Mouse (Mus musculus) kidney, adult 11 months (tissue): ENCODE results near the gene Psmb3.
A peak's percentile ranks its signal among the peaks of the same experiment; 100 is the strongest.
"Not testable (repeated sequence)": the region's sequence is repeated elsewhere in the genome, so short reads cannot be mapped to it uniquely, and the experiment has no call there.

Experiments
- DNase-seq: peaks from one replicate; pipeline ENCODE4 v3.0.0; 2022

Psmb3 gene

DNA sequence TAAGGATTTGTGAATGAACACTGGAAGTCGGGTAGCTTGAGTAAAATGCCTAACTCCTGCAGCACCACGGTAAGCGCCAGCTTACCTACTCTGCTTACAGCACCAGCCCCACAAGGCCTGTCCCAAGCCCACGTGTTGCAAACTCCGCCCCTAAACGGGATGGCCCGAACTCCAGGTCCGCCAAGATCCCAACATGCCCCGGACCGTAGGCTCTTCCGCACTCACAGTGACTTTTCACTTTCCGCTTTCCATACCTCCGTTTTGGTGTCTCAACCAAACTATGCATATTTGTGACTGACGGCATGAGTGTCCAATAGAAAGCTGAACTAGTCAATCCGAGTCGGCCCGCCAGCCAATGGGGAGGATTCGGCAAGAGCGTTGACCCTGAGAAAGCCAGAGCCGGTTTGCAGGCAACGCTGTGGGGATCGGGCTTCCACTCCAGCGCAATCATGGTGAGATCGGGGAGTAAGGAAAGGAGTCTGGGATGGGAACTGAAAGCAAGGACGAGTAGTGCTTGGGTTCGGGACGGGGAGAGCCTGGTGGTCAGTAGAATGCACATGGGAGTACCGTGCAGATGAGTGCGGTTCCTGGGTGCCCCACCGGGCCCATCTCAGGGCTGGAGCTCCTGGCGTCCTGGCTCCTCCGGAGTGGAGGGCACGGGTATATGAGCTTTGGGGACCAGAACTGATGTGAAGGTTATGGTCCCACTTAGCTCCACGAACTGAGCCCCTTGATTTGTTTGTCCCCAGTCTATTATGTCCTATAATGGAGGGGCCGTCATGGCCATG lies at the start of gene Psmb3:
Gene Psmb3, plus strand, starts transcription at position 361 of the 788 bp plus-strand sequence.
- DNase-seq = peak; percentile 100

DNA sequence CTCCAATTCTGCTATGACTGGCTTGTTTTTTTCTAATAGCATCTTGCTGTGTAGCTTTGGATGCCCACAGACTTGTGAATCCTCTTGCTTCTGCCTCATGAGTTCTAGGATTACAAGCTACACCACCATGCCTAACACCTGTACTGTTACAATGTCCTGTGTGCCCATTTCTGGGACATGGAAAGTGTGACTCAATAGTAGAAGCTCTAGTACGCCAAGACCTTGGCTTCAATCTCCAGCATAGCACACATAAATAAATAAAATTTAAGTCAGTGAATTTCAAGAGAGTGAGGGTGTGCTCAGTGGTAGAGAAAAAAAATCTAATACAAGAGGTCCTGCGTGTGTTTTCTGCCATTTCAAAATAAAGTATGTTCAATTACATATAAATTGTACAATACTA lies 49.0 kb upstream of the Psmb3 start:
- DNase-seq = no peak

DNA sequence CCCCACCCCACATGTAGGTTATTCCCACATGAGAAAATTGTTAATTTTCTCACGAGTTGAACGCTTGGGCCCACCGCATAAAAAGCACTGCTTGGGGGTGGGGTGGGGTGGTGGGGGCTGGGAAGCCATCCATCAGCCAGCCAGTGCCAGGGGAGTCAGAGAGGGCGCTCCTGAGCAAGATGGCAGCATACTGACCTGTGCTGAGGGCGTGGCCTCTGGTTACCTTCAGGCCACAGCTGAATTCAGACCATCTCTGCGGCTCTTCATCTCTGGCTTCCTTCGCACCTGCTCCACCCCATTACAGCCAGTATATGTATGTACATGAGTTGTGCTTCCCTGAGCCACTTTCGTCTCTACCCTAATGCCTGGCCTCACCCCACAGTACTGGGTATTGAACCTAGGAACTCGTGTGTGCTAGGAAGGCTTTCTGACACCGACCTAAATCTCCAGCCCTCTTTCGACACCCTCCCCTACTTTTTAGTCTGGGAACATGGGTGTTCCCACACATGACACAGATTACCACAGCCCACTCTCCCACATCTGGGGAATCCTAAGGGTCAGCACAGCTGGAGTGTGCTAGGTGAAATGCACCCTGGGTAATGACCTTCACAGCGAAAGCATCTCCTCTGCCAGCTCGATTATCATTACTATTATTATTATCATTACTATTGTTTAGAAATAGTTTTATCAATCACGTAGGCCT lies 46.8 kb upstream of the Psmb3 start:
- no peak for DNase-seq

DNA sequence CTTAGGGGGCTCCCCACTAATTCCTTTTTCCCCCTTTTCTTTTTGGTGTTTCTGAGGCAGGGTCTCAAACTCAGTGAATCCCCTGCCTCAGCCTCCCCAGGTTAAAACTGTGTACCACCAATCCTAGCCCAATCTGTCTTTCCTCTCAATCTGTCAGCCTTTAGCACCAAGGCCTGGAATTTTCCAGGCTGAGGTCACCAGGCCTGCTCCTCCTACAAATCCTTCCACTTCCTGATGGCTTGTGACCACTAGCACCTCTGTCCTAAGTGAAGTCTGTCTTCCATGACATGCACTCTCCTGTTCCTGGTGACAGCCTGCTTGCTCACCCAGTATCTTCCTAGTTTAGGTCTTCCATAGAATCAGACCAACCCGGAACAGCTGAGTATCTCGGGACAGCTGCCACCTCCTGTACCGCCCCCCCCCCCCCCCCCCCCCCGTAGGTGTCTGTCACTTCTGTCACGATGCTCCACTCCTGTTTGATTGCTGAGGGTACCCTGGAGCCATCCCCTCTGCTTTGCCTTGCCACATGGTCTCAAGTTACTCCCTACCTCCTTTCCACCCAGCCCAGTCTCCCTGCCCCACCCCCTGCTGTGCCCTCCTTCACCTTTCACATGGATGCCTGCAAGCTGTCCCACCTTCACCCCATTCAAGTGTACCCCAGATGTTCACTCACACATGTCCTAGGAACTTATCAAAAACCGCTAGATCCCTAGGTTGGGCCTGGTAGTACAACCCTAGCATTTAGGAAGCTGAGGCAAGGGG lies 45.8 kb upstream of the Psmb3 start:
- no peak for DNase-seq

DNA sequence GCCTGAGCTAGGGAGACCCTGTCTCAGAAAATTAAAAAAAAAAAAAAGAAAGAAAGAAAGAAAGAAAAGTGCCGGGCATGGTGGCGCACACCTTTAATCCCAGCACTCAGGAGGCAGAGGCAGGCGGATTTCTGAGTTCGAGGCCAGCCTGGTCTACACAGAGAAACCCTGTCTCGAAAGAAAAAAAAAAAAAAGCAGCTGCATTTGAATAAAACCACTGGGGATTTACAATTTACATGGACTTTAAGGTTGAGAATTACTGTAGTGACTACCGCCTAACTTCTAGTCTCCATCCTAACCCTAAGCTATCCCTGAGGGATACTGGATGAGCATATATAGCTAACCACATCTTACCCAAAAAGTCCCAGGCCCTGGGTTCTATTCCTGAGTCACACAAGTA lies 45.2 kb upstream of the Psmb3 start:
- not testable (repeated sequence) for DNase-seq

DNA sequence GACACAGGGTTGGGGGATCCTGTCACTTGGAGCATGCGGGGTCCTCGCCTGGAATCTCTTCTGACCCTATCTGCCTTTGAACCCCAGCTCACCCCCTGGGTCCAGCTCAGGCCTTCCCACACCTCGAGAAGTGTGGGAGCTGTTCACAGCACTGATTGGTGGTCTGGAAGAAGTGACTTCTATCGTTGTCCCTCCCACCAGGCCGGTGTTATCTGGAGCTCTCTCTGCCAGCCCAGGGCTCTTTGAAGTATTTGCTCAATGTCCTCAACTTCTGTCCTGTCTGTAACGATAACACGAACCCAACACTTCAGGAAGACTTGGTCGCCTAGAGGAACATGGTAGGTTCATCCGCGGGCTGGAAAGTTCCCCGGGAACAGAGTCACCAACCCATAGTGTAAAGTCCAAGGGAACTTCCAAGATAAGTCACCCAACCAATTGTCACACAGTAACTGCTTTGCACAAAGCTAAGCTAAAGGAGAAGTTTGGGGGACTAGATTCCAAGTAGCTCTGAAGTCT lies 44.4 kb upstream of the Psmb3 start:
- no peak for DNase-seq

DNA sequence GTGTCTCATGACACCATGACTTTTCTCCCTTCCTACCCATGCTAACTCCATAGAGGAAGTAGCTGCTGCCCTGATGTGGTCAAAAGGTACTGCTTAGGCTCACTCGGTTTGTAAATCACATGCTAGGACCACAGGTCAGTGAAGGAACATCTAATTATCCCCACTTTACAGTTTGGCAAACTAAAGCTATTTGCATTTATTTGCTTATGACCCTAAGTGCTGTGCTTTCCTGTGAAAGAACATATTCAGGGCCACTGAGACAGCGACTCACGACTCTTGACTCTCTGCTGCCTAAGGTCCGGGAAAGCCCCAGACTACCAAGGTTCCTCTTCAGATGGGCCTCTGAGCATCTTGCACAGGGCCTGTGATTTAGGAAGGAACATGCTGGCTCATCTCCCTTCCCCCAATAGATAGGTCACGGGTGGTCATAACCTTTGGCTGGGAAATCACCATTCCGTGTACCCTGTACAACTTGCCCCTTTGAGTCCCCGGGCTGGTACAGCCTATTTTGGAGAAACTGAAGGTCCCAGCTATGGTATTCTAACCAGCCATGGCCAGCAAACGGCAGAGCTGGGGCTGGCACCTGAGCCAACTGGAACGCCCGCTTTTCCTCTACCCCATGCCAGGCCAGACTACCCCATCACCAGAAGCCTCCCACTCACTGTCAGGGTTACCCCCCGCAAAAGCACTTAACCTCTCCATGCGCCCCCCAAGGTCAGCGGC lies 43.8 kb upstream of the Psmb3 start:
- DNase-seq = no peak

DNA sequence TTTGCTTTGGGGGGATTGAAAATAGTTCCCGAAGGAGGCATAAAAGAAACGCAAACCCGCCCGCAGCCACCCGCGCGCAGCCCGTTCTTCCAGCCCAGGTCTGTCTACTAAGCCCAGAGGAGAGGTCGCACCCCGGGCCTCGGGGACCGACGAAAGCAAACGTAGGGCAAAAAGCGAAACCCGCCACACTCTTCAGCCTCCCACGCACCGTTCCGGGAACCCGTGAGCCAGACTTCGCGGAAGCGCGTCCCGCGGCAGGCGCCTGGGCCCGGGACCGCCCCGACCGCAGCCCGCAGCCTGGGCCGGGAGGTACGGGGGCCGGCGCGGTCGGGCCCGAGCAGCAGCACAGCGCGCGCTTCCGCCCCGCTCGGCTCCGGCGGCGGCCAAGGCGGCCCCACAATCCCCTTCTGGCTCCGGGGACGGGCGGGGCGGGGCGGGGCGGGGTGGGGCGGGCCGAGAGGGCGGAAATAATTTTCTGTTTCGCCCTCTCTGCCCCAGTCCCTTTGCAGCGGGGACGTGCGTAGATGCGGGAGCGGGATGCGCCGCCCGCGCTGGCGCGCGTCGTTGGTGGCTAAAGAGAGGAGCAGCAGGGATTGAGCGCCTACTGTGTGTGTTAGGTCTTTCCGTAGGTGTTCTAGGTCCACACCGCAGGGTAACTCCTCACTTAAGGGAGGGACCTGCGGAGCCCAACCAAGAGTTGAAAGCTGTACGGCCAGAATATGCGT lies 43.0 kb upstream of the Psmb3 start:
- DNase-seq = peak; percentile 75

DNA sequence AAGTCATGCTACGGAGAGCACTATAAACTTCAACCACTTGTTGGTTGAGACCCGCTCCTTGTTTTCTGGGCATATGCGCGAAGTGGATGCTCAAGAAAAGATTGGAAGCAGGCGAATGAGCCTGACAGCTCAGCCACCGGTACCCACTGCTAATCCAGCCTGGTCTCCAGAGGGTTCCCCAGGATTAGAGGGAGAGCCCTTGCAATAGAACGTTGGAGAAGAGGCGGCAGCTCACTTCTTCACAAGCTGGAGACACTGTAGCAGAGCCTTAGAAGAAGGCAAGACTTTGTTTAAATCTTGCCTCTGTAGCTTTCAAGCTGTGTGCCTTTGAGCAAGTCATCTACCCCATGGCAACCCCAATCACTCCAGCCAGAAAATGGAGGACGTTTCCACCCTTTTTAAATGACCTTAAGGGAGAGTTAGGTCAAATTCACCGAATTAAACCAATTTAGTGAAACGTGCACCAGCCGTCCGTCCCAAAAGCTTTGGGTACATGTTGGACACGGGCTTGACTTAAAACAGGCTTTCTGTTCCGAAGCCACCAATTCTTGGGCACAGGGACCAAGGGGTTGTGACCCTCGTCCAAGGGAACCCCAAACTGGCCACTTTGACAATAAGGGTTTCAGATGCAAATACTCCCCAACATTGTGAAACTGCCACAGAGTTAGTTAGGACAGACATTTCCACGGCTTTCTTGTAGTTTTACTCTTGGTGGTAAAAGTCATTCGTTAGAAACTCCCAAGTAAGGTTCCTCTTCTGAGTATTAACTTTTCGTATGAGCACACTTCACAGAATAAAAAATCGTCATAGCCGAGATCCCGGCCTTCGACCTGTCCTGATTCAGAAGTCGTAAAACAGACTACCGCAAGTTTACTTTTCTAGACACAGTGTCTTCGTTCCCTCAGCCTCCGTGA lies 42.2 kb upstream of the Psmb3 start:
- no peak for DNase-seq

DNA sequence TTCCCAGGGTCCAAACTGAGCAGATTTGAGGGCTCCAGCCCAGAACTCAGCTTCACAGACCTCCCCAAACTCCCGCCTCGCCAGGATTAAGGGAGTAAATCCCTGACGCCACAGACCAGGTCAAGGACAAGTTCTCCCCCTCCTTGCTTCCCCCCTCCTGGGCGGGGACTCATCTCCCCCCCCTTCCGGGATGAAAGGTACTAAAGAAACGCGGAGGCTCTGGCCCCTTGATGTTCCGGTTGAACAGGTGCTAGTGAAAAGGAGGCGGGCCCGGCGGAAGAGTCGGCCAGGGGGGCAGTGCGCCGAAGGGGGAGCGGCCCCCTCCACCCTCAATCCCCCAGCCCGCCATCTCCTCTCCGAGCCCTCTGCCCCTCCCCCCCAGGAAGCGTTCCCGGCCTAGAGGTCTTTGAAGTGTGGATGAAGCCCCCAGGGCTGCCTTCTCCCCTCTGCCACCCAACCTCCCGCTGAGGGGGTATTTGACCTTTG lies 41.5 kb upstream of the Psmb3 start:
- peak; percentile 92 for DNase-seq

DNA sequence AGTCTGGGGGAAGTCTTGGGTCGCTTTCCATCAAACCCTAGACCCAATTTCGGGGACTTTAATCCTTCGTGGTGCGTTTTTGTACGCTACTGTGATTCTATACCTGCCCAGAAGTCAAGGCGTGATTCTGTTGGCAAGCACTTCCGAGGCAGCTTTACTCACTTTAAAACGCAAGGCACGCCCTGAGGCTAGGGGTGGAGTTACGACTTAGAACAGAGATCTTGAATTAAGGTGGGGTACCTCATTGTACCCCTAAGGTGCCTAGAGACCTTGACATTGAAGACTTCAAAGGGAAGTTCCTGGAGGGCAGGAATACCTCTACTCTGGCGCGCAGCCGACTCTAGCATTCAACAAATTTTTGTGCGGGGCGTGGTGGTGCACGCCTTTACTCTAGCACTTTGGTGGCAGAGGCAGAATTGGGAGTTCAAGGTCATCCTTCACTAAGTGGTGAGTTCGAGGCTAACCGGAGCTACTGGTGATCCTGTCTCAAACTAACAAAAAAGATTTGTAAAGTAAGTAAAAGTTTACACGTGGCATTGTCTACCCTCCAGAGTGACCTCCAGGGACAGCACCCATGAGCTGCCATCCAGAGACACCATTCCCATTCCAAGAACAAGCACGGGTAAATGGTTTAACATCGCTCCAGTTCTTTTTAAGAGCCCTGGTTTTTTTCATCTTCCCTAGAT lies 40.8 kb upstream of the Psmb3 start:
- peak; percentile 77 for DNase-seq

DNA sequence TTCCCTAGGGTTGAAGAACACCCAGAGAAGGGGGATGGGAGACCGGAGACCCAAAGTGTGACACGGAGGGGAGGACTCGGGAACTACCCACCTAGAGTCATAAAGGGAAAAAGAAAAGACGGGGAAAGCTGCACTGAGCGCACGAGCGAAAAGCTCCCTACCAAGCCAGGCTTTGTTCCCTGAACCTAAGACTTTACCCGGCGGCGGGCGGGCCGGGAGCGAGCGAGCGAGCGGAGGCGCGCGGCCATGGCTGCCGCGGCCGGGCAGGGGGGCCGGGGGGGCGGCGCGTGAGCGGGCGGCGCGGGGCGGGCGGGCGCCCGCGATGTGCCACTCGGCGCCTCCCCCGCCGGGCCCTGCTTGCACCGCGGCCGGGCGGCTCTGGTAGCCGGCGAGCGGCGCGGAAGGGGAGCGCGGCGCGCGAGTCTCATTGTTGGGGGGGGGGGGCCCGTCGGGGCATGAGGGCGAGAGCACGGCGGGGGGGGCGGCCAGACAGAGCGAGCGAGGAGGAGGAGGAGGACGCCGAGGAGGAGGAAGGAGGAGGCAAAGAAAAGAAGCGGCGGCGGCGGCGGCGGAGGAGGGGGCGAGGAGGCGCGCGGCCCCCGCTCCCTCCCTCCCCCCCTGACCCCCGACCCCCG lies 40.2 kb upstream of the Psmb3 start, which contains the start of gene Mllt6:
Gene Mllt6, plus strand, starts transcription at position 522 of the 635 bp plus-strand sequence.
- DNase-seq = peak; percentile 76

DNA sequence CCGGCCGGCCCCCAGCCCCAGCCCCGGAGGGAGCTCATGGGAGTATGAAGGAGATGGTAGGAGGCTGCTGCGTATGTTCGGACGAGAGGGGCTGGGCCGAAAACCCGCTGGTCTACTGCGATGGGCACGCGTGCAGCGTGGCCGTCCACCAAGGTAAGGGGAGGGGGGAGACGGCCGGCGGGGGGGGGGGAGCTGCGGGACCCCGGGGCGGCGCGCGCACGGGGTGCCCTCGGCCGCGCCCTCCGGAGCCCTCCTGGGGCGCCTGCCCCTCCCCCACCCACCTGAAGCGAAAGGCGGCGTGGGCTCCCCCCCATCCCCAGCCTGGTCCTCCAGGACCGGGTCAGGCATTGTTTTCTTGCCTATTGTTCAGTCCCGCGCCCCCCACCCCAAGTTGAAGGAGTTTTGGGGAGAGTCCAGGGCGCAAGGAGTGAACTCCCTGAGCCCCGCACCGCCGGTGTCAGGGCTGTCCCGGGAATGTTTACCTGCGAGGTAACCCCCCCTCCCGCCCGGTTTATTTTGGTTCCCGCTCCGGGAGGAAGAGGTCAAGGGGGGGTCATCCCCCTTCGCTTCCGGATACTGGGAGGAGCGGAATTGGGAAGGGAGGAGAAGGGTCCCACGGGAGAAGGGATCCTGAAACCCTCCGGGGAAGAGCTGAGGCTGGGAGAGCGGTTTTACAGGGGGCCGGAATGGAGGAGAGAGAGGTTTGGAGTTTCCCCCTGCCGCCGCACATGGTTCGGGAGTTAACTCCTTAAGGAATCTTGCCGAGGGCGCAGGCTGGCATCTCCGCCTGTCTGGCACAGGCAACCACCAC lies 39.5 kb upstream of the Psmb3 start:
- peak; percentile 56 for DNase-seq

DNA sequence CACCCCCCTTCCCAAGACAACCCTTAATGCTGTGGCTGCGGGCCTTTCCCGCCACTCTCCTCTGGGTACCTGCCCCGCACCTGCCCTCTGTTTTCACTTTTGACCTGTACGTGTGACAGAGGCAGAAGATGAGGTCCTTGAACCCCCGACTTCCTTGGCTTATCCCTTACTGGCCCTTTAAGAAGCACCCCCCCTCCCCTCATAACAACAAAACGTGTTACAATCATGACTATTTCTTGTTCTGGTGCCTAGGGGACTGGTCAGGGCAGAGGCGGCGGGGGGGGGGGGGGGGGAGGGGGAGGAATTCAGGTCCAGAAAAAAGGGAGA lies 38.9 kb upstream of the Psmb3 start:
- no peak for DNase-seq

DNA sequence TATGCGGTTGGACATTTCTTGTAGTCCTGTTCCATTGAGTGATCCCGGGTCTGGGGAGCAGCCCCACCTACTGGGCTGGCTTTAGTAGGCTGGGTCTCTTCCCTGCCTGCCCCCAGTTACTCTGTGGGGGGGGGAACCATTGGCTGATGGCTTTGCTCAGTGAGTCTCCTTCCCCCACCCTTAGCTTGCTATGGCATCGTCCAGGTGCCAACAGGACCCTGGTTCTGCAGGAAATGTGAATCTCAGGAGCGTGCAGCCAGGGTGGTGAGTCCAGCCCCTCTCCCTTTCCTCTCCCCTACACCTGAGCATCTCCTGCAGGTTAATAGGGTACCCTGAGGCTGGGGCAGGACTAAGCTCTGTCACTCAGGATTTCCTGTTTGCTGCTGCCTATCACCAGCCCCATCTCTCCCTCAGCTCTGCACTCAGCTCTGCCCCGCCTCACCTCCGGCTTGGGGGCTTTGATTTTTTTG lies 38.4 kb upstream of the Psmb3 start:
- DNase-seq = no peak

DNA sequence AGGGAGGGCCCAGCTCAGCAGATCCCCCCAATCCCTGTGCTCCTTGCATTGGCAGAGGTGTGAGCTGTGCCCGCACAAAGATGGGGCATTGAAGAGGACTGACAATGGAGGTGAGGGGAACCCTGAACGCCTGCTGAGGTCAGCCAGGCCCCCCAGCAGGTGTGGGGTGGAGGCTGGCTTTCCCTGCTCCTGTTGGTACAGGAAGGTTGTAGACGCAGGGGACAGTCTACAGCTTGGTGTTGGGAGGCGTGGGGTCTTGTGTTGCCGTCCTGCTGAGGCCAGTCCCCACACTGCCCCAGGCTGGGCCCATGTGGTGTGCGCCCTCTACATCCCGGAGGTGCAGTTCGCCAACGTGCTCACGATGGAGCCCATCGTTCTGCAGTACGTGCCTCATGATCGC lies 37.8 kb upstream of the Psmb3 start:
- no peak for DNase-seq

DNA sequence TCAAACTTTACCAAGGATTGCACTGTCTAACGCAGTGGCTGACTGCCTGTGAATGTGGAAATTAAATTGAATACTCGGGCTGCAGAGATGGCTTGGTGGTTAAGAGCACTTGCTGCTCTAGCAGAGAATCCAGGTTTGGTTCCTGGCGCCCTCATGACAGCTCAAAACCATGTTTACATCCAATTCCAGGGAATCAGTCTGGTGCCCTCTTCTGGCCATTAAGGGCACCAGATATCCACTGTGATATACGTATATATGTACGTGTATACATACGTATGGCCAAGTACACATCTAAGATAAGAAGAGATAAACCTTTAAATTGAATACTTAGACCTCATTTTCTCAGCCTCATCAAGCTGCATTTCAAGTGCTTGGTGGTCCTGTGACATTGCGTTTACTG lies 37.0 kb upstream of the Psmb3 start:
- no peak for DNase-seq

DNA sequence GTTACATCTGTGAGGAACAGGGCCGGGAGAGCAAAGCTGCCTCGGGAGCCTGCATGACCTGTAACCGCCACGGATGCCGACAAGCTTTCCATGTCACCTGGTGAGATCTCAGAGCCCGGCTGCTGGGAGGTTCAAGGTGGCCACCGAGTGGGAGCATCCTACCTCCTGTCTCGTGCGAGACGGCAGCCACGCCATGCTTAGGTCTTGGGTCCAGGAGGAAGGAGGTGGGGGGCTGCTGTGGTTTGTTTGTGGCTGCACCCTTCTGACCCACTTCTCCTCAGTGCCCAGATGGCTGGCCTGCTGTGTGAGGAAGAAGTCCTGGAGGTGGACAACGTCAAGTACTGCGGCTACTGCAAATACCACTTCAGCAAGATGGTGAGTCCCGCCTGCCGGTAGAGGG lies 36.4 kb upstream of the Psmb3 start:
- DNase-seq = no peak

DNA sequence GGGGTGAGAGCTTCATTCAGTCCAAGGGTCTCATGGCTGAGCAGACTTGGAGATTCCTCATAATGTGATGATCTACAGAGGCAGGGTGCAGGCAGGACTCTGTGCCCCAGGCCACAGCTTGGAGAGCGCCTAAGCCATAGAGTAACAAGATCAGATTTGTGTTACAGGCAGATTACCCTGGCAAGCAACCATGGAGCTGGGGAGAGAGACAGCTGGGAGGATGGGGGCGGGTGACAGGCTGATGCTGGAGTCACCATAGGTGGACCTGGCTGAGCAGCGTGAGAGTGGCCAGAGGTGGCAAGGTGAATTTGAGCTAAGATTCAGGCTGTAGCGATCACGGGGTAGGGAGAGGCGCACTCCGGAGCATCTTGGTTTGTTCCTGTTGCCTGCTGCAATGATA lies 35.0 kb upstream of the Psmb3 start:
- DNase-seq = no peak
